Mouse (Mus musculus): Measurements from ENCODE around the gene Ccr8. TPM values are rescaled to one million over a fixed set of nuclear protein-coding genes. Genes with fewer than 3 reads are reported as not detected.

The Ccr8 gene
- polyA plus RNA-seq, 1 experiment from 2014 or later, result not detected

DNA sequence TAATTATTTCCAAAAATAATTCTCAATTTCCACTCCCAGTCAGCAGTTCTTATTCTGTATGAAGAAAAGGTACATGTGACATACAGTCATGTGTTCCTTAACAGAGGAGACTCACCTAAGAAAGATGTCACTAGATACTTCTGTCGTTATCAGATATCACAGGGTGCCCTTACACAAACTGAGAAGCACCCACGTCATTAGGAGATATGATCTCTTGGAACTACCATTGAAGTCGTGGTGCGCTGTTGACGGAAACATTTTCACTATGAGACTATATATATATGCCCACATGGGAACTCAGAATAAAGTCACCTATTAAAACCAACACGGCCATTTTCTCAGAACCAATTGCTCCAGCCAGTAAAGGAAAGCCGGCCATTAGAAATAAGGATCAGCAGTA is 17.4 kb upstream of the Ccr8 start:
- H3K4me3 ChIP-seq, result no peak overlapping the region
- H3K27me3 ChIP-seq (ENCODE audit: low read depth, poor library complexity, severe bottlenecking), result no peaks in the 10 kb centered on the region
- DNase-seq (ENCODE audit: low spot score), result no peak
- no peaks in the 10 kb centered on the region for H3K36me3 ChIP-seq
- WGBS, result 90% methylated on average over 7 of the region's 7 CpGs
- no peak overlapping the region for H3K27ac ChIP-seq (replicated peaks)
- no peaks in the 10 kb centered on the region for H3K9me3 ChIP-seq (replicated peaks)
- 0 out of 2 replicates have a peak, but pooled peaks cover 5% of the 10 kb centered on the region for H3K4me1 ChIP-seq

DNA sequence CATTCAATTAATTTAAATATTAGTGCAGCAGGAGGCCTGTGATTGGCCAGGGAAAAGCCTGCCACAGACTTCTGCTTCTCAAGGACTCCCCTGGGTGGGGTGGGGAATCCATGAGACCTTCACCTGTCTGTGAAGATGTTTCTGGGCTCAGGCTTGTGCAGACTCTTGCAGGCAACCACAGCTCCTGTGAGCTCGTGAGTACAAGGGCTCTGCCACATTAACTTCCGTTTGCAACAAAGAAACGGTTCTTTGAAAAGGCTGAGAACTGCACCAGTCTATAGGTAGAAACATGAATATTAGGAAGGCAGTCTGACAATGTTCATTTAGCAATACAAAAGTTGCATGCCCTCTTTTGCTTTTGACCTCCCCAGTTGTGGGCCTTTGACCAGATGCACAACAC is 13.7 kb upstream of the Ccr8 start:
- H3K27ac ChIP-seq (replicated peaks), result no peak overlapping the region
- peaks cover 6% of the 10 kb centered on the region for H3K4me1 ChIP-seq
- no peaks in the 10 kb centered on the region; the same call in 1 of the 2 replicates for H3K9me3 ChIP-seq (replicated peaks)
- no peak for DNase-seq (ENCODE audit: low spot score)
- H3K4me3 ChIP-seq, result no peak overlapping the region
- H3K36me3 ChIP-seq, result no peaks in the 10 kb centered on the region
- WGBS, result 79% methylated on average over 3 of the region's 3 CpGs
- H3K27me3 ChIP-seq (ENCODE audit: low read depth, poor library complexity, severe bottlenecking), result no peaks in the 10 kb centered on the region

DNA sequence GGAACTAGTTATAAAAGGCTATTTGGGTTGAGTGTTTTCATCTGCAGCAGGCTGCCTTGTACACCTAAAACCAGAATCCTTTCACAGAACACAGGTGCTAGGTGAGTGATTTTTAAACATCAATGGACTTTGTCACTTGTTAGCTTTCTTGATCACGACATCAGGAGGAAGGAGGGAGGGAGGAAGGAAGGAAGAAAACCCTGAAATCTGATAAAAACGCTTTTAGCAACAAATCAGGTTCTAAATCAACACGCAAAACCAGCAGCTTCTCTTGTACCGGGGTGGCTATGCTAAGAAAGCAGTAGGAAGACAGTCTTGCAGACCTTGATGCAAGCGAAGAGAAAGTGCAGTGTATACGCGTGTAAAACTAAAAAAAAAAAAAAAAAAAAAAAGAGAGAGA is 12.0 kb upstream of the Ccr8 start:
- Histone ChIP-seq H3K36me3 (no peaks in the 10 kb centered on the region), H3K4me1 (peaks cover 8% of the 10 kb centered on the region), H3K4me3 (no peak overlapping the region), H3K9me3 (replicated peaks) (no peaks in the 10 kb centered on the region; the same call in 1 of the 2 replicates), H3K27ac (replicated peaks) (no peak overlapping the region), H3K27me3 (ENCODE audit: low read depth, poor library complexity, severe bottlenecking) (no peaks in the 10 kb centered on the region)
- WGBS, result 81% methylated on average over 7 of the region's 7 CpGs
- no peak for DNase-seq (ENCODE audit: low spot score)

DNA sequence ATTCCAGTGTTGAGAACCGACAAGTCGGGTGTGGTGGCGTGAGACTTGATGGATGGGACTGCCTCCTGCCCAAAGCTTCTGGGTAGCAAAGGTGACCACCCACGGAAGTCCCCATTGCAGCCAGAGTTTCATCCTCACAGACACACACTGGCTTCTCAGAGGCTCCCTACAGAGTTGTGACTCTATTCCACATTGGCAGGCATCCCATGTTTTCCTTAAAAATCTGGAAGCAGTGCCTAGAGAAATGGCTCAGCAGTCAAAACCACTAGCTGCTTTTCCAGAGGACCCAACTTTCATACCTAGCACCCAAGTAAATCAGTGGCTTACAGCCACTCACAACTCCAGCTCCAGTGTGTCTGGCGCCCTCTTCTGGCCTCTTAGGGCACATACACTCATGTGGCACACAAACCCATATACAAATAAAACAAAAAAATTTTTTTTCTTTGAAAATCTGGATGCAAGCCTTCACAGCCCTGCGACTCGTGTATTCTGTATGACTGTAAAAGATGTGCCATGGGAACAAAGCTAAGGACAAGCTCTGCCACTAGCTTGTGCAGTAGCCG is 11.3 kb upstream of the Ccr8 start:
- Histone ChIP-seq H3K9me3 (replicated peaks) (no peaks in the 10 kb centered on the region; the same call in 1 of the 2 replicates), H3K4me1 (peaks cover 8% of the 10 kb centered on the region), H3K27me3 (ENCODE audit: low read depth, poor library complexity, severe bottlenecking) (no peaks in the 10 kb centered on the region), H3K36me3 (no peaks in the 10 kb centered on the region), H3K27ac (replicated peaks) (no peak overlapping the region), H3K4me3 (no peak overlapping the region)
- 89% methylated on average over 8 of the region's 8 CpGs for WGBS
- DNase-seq (ENCODE audit: low spot score), result no peak

GRCm38 (mm10) chr9:120081247-120081646 is 10.7 kb upstream of the Ccr8 start:
- Histone ChIP-seq H3K4me1 (peaks cover 8% of the 10 kb centered on the region), H3K27ac (replicated peaks) (no peak overlapping the region), H3K27me3 (ENCODE audit: low read depth, poor library complexity, severe bottlenecking) (no peaks in the 10 kb centered on the region), H3K36me3 (no peaks in the 10 kb centered on the region), H3K9me3 (replicated peaks) (no peaks in the 10 kb centered on the region; the same call in 1 of the 2 replicates), H3K4me3 (no peak overlapping the region)
- WGBS, result 73% methylated on average over 6 of the region's 6 CpGs
- no peak for DNase-seq (ENCODE audit: low spot score)

DNA sequence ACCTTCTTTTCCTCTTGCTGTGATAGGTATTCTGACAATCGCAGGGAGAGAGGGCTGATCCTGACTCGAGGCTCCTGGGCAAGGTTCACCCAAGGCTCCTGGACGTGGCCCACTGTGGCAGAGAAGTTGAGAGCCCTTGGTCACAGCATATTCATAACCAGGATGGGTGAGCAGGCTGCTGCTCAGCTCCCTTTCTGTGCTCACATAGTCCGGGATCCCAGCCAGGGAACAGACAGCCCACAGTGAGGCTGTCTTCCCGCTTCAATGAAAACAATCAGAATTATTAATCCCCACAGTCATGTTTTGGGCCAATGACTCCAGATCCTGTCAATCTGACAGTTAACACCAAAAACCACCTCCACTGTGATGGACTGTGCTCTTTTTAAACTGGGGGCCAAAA is 9.9 kb upstream of the Ccr8 start:
- Histone ChIP-seq H3K9me3 (replicated peaks) (no peaks in the 10 kb centered on the region; the same call in 1 of the 2 replicates), H3K4me3 (no peak overlapping the region), H3K27me3 (ENCODE audit: low read depth, poor library complexity, severe bottlenecking) (no peaks in the 10 kb centered on the region), H3K27ac (replicated peaks) (no peak overlapping the region), H3K36me3 (no peaks in the 10 kb centered on the region), H3K4me1 (peaks cover 8% of the 10 kb centered on the region)
- 86% methylated on average over 5 of the region's 5 CpGs for WGBS
- DNase-seq (ENCODE audit: low spot score), result no peak

- Histone ChIP-seq H3K4me3 (no peak overlapping the region), H3K27me3 (ENCODE audit: low read depth, poor library complexity, severe bottlenecking) (no peaks in the 10 kb centered on the region), H3K4me1 (peaks cover 8% of the 10 kb centered on the region), H3K36me3 (no peaks in the 10 kb centered on the region), H3K27ac (replicated peaks) (no peak overlapping the region; the same call in 1 of the 2 replicates), H3K9me3 (replicated peaks) (no peaks in the 10 kb centered on the region; the same call in 1 of the 2 replicates)
- 82% methylated on average over 4 of the region's 4 CpGs for WGBS
- no peak for DNase-seq (ENCODE audit: low spot score)
These were observed 9.2 kb upstream of the Ccr8 start for GRCm38 (mm10) chr9:120082691-120083090.

- WGBS, result 84% methylated on average over 18 of the region's 18 CpGs
- no peak for DNase-seq (ENCODE audit: low spot score)
- H3K4me3 ChIP-seq, result no peak overlapping the region
These were observed 8.6 kb upstream of the Ccr8 start for GRCm38 (mm10) chr9:120083158-120083894.

GRCm38 (mm10) chr9:120084406-120084805 is 7.5 kb upstream of the Ccr8 start:
- H3K4me3 ChIP-seq, result no peak overlapping the region
- no peaks in the 10 kb centered on the region for H3K36me3 ChIP-seq
- no peak overlapping the region for H3K27ac ChIP-seq (replicated peaks)
- 95% methylated on average over 9 of the region's 9 CpGs for WGBS
- no peak for DNase-seq (ENCODE audit: low spot score)
- peaks cover 8% of the 10 kb centered on the region for H3K4me1 ChIP-seq
- no peaks in the 10 kb centered on the region; the same call in 1 of the 2 replicates for H3K9me3 ChIP-seq (replicated peaks)
- H3K27me3 ChIP-seq (ENCODE audit: low read depth, poor library complexity, severe bottlenecking), result no peaks in the 10 kb centered on the region

More at GRCm38 (mm10) chr9:120083158-120083894, 8.6 kb upstream of the Ccr8 start:
- no peaks in the 10 kb centered on the region for H3K27me3 ChIP-seq (ENCODE audit: low read depth, poor library complexity, severe bottlenecking)
- H3K27ac ChIP-seq (replicated peaks), result no peak overlapping the region; the same call in 1 of the 2 replicates
- H3K36me3 ChIP-seq, result no peaks in the 10 kb centered on the region
- H3K9me3 ChIP-seq (replicated peaks), result no peaks in the 10 kb centered on the region; the same call in 1 of the 2 replicates
- peaks cover 8% of the 10 kb centered on the region for H3K4me1 ChIP-seq

DNA sequence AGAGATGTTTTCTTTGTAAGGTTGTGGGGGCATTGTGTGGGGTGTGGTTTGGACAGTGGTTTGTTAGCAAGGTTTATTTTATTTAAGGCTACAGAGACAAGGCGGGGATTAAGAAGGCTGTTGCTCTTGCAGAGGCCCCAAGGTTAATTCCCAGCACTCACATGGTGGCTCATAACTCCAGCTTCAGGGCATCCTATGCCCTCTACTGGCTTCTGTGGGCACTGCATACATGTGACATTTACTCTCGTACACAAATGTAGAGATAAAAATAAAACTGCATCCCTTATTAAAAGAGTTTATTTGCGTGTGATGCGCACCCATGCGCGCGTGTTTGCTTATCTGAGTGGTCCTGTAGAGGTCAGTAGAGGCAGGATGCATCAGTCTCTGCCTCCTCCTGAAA is 2.8 kb upstream of the Ccr8 start:
- H3K27me3 ChIP-seq (ENCODE audit: low read depth, poor library complexity, severe bottlenecking), result no peaks in the 10 kb centered on the region
- 82% methylated on average over 7 of the region's 7 CpGs for WGBS
- H3K4me1 ChIP-seq, result no peaks in the 10 kb centered on the region
- no peak overlapping the region for H3K27ac ChIP-seq (replicated peaks)
- H3K4me3 ChIP-seq, result no peak overlapping the region
- no peaks in the 10 kb centered on the region for H3K36me3 ChIP-seq
- DNase-seq (ENCODE audit: low spot score), result no peak
- H3K9me3 ChIP-seq (replicated peaks), result no peaks in the 10 kb centered on the region

DNA sequence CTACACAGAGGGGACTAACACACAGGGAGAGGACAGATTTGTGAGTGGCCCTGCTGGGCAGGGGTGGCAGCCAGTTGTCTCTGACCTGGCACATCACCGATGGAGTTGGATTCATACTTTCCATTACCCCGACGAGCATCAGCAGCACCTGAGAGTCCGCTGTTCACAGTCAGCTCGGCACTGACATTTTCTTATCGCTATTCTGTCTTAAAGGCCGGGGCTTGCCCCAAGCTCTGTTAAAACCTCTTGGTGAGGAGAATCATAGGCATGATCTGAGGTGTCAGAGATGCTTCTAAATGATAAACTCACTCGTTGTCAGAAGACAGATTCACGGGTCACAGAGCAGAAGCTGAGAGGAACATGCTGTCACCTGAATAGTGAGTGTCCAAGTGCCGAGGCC is 828 bp upstream of the Ccr8 start:
- Histone ChIP-seq H3K4me1 (no peaks in the 10 kb centered on the region), H3K4me3 (no peak overlapping the region), H3K9me3 (replicated peaks) (no peaks in the 10 kb centered on the region), H3K36me3 (no peaks in the 10 kb centered on the region), H3K27ac (replicated peaks) (no peak overlapping the region), H3K27me3 (ENCODE audit: low read depth, poor library complexity, severe bottlenecking) (no peaks in the 10 kb centered on the region)
- WGBS, result 90% methylated on average over 10 of the region's 10 CpGs
- DNase-seq (ENCODE audit: low spot score), result no peak

- 86% methylated on average over 13 of the region's 13 CpGs for WGBS
- Histone ChIP-seq H3K9me3 (replicated peaks) (no peaks in the 10 kb centered on the region), H3K27ac (replicated peaks) (no peak overlapping the region), H3K4me1 (no peaks in the 10 kb centered on the region), H3K27me3 (ENCODE audit: low read depth, poor library complexity, severe bottlenecking) (no peaks in the 10 kb centered on the region), H3K36me3 (no peaks in the 10 kb centered on the region), H3K4me3 (no peak overlapping the region)
- no peak for DNase-seq (ENCODE audit: low spot score)
These were observed 1.8 kb downstream of the Ccr8 start for GRCm38 (mm10) chr9:120093701-120094100.

DNA sequence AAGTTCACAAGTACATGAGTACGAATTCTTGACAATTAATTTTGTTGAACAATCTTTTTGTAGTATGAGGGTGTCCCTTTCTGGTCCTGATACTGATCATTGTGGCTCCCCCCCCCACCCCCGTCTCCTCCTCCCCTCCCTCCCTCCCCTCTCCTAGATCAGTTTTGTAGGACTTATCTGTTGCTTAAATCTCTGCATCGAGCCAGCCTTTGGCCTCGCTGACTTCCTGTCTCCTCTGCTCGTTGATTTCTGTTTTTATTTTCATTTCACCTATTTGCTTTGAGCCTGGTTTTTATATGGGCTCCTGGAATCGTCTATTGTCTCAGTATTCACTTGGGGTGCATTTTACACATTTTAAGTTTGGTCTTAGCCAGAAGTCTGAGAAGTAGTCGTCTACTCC is 4.0 kb downstream of the Ccr8 start:
- Histone ChIP-seq H3K27me3 (ENCODE audit: low read depth, poor library complexity, severe bottlenecking) (no peaks in the 10 kb centered on the region), H3K4me3 (no peak overlapping the region), H3K36me3 (no peaks in the 10 kb centered on the region), H3K9me3 (replicated peaks) (no peaks in the 10 kb centered on the region), H3K27ac (replicated peaks) (no peak overlapping the region), H3K4me1 (no peaks in the 10 kb centered on the region)
- DNase-seq (ENCODE audit: low spot score), result no peak
- WGBS, result 75% methylated on average over 7 of the region's 7 CpGs

Data from midbrain, embryonic 10.5 days (tissue).